Mouse (Mus musculus) forelimb bud, embryonic 11.5 days (tissue): ENCODE measurements around the gene Fat3.

Experiments used
- DNase-seq: peaks from one replicate; pipeline ENCODE4 v3.0.0-alpha.2; 2012; ENCODE audit warnings: low read depth, low spot score

Gene Fat3

DNA sequence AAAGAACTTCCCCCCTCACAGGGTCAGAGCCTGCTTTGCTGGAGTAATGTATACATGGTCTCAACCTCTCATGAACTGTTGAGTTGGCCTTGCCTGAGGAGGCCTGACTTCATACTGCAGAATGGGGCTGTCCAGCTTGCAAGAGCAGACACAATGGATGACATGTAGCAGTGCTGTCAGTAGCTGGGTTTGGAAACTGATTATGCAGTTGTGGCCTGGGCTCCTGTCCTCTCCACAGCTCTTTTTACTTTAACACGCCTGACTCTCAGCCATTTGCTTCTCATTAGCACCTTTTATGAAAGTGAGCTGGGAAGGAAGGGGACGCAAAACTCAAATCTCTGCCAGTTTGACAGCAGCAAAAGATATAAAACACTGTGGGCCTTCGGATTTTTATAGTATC lies 356.4 kb downstream of the Fat3 start:
- DNase-seq, result no peak

GRCm38 (mm10) chr9:16139300-16139699 lies 361.8 kb downstream of the Fat3 start:
- no peak for DNase-seq

DNA sequence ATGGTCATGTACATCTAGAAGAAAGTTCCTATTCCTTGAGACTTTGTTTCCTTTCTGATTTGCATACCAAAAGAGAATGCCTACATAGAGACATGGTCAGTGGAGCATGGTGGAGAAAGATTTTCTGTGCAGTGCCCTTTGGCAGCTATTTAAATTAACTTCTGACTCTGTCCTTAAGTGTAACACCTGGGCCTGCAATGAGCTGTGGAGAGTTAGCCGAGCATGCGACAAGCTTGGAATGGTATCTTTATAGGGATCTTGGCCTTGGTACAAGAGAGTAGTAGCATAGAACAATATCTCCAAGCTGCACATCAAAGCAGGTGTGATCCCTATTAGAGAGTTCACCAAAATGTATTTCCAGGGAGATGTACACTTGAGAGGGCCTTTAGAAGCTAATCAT lies 368.0 kb downstream of the Fat3 start:
- DNase-seq, result no peak

DNA sequence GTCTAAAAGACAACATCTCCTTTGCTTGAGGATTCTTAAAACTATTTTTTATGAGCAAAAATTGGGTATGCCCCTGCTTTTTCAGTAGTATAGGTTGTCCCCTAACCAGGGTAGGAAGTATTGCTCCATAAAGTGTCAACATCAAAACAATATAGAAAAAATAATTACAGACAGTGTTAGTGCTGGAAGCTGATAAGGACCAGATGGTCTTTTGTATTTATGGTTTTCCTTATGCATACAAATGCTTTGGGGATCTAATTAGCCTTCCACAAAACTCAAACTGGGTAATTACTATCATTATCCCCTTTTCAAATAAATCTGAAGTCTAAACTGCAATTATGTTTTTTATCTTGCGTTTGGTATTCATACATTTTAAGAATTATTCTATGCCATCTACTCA lies 368.5 kb downstream of the Fat3 start:
- no peak for DNase-seq

DNA sequence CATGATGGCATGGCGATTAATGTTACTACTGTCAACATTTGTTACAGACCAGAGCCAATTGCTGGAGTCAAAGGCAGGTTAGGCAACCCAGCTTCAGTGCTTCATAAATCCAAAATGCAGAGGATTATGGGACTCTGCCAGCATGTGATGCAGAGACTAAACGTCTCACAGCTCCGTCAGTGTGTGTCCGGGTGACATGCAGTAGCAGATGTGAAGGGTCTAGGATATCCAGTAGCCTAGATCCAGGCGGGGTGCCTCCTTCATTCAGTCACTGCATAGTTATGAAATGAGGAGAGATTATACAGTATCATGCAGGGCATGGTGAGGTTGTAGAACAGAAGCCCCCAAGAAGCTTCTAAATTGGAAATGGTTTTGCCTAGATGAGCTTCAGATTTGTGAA lies 379.3 kb downstream of the Fat3 start:
- no peak for DNase-seq

DNA sequence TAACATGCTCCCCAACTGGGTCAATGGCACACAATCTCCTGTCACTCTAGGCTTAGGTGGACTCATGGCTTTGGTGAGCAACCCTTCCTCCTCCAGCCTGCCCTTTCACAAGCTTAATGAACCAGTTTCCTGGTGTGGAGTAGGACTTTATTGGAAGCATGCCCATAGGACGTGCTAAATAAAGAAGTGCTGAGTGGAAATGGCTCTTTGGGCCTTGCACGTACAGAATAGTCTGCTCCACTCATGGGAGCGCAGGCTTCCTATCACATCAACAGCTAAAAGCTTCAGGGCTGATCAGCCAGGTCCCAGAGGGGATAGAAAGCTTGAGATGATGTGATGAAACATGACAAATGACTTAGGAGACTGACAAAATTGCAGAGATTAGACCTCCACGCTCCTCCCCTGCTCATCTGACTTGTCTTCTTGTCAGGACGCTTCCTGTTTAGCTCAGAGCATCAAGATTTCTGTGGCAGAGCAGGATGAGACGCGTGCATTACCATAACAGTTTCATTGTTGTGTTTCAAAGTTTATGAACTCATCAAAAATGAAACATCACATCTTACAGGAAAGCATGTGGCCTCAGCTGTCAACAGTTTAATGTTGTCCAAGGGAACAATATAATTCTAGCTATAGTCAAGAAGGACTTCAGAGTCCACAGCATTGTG lies 386.1 kb downstream of the Fat3 start:
- no peak for DNase-seq

DNA sequence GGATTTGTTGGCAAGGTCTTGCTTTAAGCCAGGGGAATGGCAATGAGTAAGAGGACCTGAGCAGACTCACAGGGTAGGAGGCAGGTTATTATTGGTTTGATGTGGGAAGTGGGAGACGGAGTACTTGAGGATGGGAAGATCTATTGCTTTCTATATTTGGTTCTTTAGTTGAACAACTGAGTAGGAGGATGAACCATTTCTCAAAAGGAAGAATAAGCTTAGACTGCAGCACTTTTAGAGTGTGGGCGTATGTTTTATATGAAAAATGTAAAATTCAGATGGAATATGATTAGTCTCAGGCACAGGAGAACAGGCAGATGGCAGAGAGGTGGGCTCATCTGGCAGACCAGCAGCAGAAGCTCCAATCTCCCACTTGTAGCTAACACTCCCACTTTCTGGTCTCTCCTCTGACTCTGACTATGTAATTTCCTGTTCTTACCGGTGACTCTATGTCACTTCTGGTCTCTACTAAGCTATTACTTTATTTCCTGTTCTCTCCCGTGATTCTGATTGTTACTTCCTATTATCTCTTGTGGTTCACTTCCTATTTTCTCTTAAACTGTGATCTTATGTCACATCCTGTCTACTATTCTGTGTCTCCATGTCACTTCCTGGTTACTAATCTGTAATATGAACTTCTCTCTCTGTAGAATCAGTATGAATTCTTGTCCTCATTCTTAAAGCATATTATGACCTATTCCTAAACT lies 387.0 kb downstream of the Fat3 start:
- DNase-seq, result no peak

- DNase-seq, result peak; percentile 36
These were observed 393.2 kb downstream of the Fat3 start for GRCm38 (mm10) chr9:16107900-16108299.

- no peak for DNase-seq
These were observed 393.7 kb downstream of the Fat3 start for GRCm38 (mm10) chr9:16107386-16107785.

DNA sequence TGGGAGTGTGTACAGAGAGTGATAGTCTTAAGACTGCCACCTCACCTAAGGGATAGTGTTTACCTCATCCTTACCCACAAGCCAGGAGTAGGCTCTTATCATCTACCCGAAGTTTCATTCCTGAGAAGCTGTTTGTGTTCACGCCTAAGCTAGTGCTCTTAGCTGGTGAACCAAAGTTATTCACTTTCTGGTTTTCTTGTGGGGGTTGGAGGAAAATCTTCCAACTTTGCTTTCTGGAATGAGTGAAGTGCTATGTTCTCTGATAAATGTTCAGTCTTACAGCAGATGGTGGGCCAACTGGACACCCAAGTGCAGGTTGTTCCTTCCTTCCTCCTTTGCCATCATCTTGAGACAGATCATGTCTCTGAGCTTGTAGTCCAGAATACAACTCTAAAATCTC lies 402.5 kb downstream of the Fat3 start:
- no peak for DNase-seq

- DNase-seq, result no peak
These were observed 407.9 kb downstream of the Fat3 start for GRCm38 (mm10) chr9:16093047-16093668.

- no peak for DNase-seq
These were observed 408.8 kb downstream of the Fat3 start for GRCm38 (mm10) chr9:16092051-16092967.

GRCm38 (mm10) chr9:16079292-16079691 lies 421.8 kb downstream of the Fat3 start:
- DNase-seq, result no peak

DNA sequence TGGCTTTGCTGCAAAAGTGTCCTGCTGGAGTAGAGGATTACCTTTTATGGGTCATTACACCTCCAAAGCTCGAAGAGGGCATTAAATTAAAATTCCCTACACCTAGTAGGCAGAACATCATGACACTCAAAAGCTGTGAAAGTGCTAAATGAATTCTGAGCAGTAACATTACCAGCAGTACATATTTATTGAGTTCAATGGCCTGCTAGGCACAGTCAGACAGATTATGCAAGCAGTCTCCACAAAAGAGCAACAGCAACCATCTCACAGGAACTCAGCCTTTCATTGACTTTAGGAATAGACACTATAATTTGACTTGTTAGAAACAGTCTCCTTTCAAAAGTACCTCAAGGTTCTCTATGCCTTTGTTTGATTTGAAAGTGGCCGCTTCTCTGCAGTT lies 426.4 kb downstream of the Fat3 start:
- no peak for DNase-seq

GRCm38 (mm10) chr9:16074116-16074515 lies 427.0 kb downstream of the Fat3 start:
- no peak for DNase-seq

GRCm38 (mm10) chr9:16063447-16063846 lies 437.6 kb downstream of the Fat3 start:
- DNase-seq, result no peak

DNA sequence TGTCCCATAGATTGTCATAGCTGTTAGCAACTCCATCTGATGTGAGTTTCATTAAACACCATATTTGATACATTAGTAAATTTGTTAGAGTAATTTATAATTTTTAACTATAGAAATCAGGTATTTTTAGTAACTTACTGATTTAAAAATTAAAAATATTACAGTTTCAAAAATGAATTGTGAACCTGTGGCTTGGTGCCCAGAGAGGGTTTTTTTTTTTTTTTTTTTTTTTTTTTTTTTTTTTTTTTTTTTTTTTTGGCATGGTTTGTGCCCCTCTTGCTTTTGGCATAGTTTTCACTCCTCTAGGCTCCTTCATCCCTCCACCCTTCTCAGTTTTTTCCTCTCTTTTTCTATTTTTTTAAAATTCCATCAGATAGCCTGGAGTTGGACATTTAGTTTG lies 438.6 kb downstream of the Fat3 start:
- no peak for DNase-seq

GRCm38 (mm10) chr9:16046686-16047085 lies 454.4 kb downstream of the Fat3 start:
- no peak for DNase-seq

DNA sequence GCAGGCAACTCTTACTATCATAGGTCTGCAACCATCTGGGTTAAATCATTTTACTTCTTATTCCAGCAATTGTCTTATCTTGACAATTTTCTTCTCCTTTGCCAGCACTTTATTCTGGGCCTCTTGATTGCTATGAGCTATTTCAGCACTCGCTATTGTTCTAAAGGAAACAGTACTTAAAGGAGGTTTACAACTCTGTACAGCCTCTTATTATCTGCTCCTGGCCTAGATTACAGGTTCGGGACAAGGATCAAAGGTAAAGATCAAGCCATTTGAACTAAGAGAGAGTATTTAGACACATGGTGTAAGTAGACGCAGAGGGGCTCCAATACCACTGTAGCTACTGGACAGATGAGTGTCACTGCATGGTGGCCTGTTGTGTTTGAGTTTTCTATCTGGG lies 463.7 kb downstream of the Fat3 start:
- no peak for DNase-seq

GRCm38 (mm10) chr9:16036346-16036745 lies 464.7 kb downstream of the Fat3 start:
- no peak for DNase-seq

DNA sequence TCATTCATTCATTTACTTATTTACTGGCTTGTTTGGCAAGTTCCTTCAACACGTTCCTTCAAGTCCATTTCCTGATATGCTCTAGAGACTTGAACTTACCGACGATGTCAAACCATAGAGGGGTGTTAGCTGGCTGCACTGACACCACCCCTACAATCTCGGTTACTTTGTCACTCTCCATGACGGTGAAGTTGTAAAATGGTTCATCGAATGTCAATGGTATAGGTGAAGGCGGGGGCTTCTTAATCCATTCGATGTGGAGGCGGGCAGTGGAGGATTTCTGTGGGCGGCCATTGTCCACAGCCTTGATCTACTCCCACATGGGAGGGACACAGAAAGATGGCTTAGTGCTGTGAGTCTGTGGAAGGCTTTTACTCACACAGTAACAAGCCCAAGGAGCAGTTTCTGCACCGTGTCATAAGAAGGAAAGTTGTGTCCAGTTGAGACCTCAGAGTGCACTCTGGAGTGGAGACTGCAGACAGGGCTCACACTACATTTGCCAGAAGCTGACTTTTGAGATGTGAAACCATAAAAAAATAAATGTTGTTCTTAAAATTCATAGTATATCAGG lies 471.3 kb downstream of the Fat3 start:
- DNase-seq, result no peak

DNA sequence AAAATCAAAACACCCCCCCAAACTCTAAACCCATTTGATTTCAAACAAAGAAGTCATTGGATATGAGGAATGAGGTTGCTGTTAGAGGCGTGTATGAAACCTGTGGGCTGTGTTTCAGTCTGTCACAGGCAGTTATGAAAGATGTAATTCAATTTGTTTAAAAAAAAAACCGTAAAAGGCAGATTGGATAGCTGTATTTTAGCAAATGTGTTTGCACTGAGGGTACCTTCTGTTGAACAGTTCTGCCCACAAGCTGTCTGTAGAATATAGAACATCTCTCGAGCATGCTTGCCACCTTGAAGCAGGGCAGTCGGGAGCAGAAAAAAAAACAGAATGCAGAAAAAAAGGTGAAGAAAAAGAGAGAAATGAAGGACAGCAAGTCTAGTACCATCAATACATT lies 472.0 kb downstream of the Fat3 start:
- no peak for DNase-seq
